Comparison of ENCODE assay signal across 8 mouse cellular contexts in the genomic region with DNA sequence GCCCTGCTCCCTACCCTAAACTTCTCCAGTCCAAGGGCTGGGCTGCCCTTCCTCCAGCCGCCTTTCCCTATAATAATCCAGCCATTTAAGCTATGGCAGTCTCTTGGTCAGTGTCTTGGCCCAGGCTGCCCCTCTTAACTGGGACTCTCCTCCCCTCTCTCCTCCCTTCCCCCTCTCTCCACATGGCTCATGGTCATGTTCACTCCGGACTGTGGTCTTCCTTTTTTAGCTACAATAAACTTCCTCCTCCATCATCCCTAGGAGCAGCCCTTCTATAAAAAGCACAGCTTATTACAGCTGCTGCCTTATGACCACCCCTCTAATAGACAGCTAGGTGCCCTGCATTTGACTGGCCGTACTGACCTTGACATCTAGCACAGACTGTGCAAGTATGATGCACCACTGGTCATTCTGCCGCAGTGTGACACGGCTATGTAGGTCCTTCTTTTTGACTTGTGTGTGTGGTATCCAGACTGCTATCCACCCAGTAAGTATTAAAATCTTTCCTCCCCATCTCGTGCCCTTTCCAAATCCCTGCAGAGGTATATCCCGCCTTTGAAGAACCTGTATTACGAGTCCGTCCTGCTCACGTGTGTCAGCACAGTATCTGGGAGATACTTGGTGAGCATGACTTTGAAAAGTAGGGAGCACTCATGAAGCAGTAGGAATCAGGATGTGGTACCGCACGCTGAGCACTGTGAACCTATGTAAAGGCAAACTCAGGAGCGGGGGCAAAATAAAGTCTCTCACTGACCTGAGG. TPM values are rescaled to one million over a fixed set of nuclear protein-coding genes. Genes with fewer than 3 reads are reported as not detected.
DNase-seq lines count a peak whose midpoint lies in the region; ATAC-seq and TF ChIP-seq lines count a peak whose summit lies in the region.
"Had no signal": no experiment of that assay in that cellular context is flagged by ENCODE, and none has a peak within 500 bp of the region (broad histone marks: within the 10 kb centered on the region; RNA-seq: fewer than 3 reads in every experiment).

No protein-coding gene starts in this region.

- peak overlapping the region; percentile 90 for H3K4me2 ChIP-seq in kidney, embryonic 16.5 days (replicated peaks; ENCODE audit: low read depth, low read length)
- no peak overlapping the region for H3K4me2 ChIP-seq in liver, embryonic 16.5 days (ENCODE audit: low read depth, low read length)

- H3K9ac ChIP-seq in kidney, embryonic 16.5 days (replicated peaks; ENCODE audit: low read length) = no peak overlapping the region; the same call in 1 of the 2 replicates
- 0 out of 2 replicates have a peak overlapping the region, but pooled peaks have one; percentile 17 for H3K9ac ChIP-seq in liver, embryonic 16.5 days (ENCODE audit: low read depth, low read length)

- H3K9me3 ChIP-seq in kidney, embryonic 16.5 days (ENCODE audit: low read length) = no peaks in the 10 kb centered on the region
- no peaks in the 10 kb centered on the region for H3K9me3 ChIP-seq in liver, embryonic 16.5 days (replicated peaks; ENCODE audit: control insufficient read depth, low read length)

- H3K4me3 ChIP-seq in kidney, embryonic 16.5 days (ENCODE audit: low read length) = no peak overlapping the region
- H3K4me3 ChIP-seq in bone marrow macrophage, adult 2 months (ENCODE audit: insufficient read depth, low read length) = peak overlapping the region; percentile 93
- H3K4me3 ChIP-seq in liver, embryonic 16.5 days (ENCODE audit: low read depth, low read length) = no peak overlapping the region

- TF ChIP-seq CTCF in bone marrow macrophage, adult 2 months (IDR thresholded peaks at IDR 0.05; ENCODE audit: low read depth, low read length) = no peak

- no peak for DNase-seq in kidney, adult 8-10 months
- peak; percentile 87 for DNase-seq in gonadal fat pad, adult 2 months (ENCODE audit: low read depth)
- DNase-seq in thymus, adult 18-20 months = no peak
- DNase-seq: layer of hippocampus, postnatal 36 days had no signal

- H3K27me3 ChIP-seq in kidney, embryonic 16.5 days (ENCODE audit: insufficient read depth, low read length) = no peaks in the 10 kb centered on the region
- H3K27me3 ChIP-seq in liver, embryonic 16.5 days (ENCODE audit: control insufficient read depth, insufficient read depth, low read depth, low read length) = no peaks in the 10 kb centered on the region

- peaks cover 9% of the 10 kb centered on the region for H3K36me3 ChIP-seq in kidney, embryonic 16.5 days (ENCODE audit: insufficient read depth, low read length)
- no peaks in the 10 kb centered on the region for H3K36me3 ChIP-seq in liver, embryonic 16.5 days (ENCODE audit: control insufficient read depth, insufficient read depth)

- peak overlapping the region; percentile 39 for H3K27ac ChIP-seq in kidney, embryonic 16.5 days (ENCODE audit: low read length)
- H3K27ac ChIP-seq in bone marrow macrophage, adult 2 months (ENCODE audit: insufficient read depth, low read depth, low read length) = peak overlapping the region; percentile 97
- H3K27ac ChIP-seq in liver, embryonic 16.5 days (ENCODE audit: low read length) = no peak overlapping the region

- 82% methylated on average over 13 of the region's 13 CpGs for WGBS in kidney, embryonic 16.5 days
- WGBS in liver, embryonic 16.5 days (ENCODE audit: insufficient replicate concordance) = 84% methylated on average over 13 of the region's 13 CpGs

- peaks cover 30% of the 10 kb centered on the region for H3K4me1 ChIP-seq in kidney, embryonic 16.5 days (ENCODE audit: insufficient read depth, low read length)
- peaks cover 30% of the 10 kb centered on the region for H3K4me1 ChIP-seq in bone marrow macrophage, adult 2 months (ENCODE audit: control insufficient read depth, insufficient read depth, low read length)
- peaks cover 34% of the 10 kb centered on the region for H3K4me1 ChIP-seq in liver, embryonic 16.5 days (ENCODE audit: control insufficient read depth, low read depth, low read length)

- no peak for TF ChIP-seq POLR2A in bone marrow macrophage, adult 2 months (IDR thresholded peaks at IDR 0.05; ENCODE audit: borderline replicate concordance, low read depth, low read length)

- ATAC-seq in kidney, embryonic 16.5 days (ENCODE audit: low FRiP score, low TSS enrichment) = no peak
- ATAC-seq in liver, embryonic 16.5 days (ENCODE audit: low read depth) = no peak
- ATAC-seq in megakaryocyte progenitor cell, adult 5-6 weeks (replicated peaks; ENCODE audit: poor library complexity) = no peak

RNA-seq across cellular contexts. Expression of a gene that starts 1.6 kb away (rescaled TPM):
- 203 and 208 TPM in 2 replicates for polyA plus RNA-seq in kidney, embryonic 16.5 days (2015; fragmentation: Nextera tagmentation; extraction: Ambion mirVana)
- 365 and 401 TPM in 2 replicates for polyA plus RNA-seq in bone marrow macrophage, adult 2 months (2012; ENCODE audit: insufficient read depth, insufficient read length, missing spikeins)
- 65.3 and 66.6 TPM in 2 replicates for polyA plus RNA-seq in gonadal fat pad, adult 2 months (2012; rRNA removed)
- polyA plus RNA-seq in liver, embryonic 16.5 days (2015; fragmentation: Nextera tagmentation; extraction: Ambion mirVana) = 80.4 and 86.0 TPM in 2 replicates
- 225 and 238 TPM in 2 replicates for total RNA-seq in megakaryocyte progenitor cell, adult 5-6 weeks (2015)
- total RNA-seq in megakaryocyte progenitor cell, adult 5-6 weeks (2017) = 1,016 and 1,033 TPM in 2 replicates

RNA-seq across cellular contexts. Expression of a gene that starts 2.2 kb away (rescaled TPM):
- 11.5 and 14.0 TPM in 2 replicates for polyA plus RNA-seq in kidney, embryonic 16.5 days (2015; fragmentation: Nextera tagmentation; extraction: Ambion mirVana)
- polyA plus RNA-seq in bone marrow macrophage, adult 2 months (2012; ENCODE audit: insufficient read depth, insufficient read length, missing spikeins) = 2.3 and 2.8 TPM in 2 replicates
- 11.1 and 12.0 TPM in 2 replicates for polyA plus RNA-seq in gonadal fat pad, adult 2 months (2012; rRNA removed)
- polyA plus RNA-seq in liver, embryonic 16.5 days (2015; fragmentation: Nextera tagmentation; extraction: Ambion mirVana) = 0.98 and 1.2 TPM in 2 replicates
- total RNA-seq in megakaryocyte progenitor cell, adult 5-6 weeks (2015) = 0.34 TPM in 1 of 2 replicates, not detected in the other
- total RNA-seq in megakaryocyte progenitor cell, adult 5-6 weeks (2017) = 0.34 and 0.42 TPM in 2 replicates

RNA-seq across cellular contexts. Expression of a gene that starts 49.3 kb away (rescaled TPM):
- polyA plus RNA-seq in kidney, embryonic 16.5 days (2015; fragmentation: Nextera tagmentation; extraction: Ambion mirVana) = 0.22 and 0.24 TPM in 2 replicates
- not detected in 2 replicates for polyA plus RNA-seq in bone marrow macrophage, adult 2 months (2012; ENCODE audit: insufficient read depth, insufficient read length, missing spikeins)
- 0.05 and 0.32 TPM in 2 replicates for polyA plus RNA-seq in gonadal fat pad, adult 2 months (2012; rRNA removed)
- not detected in 2 replicates for polyA plus RNA-seq in liver, embryonic 16.5 days (2015; fragmentation: Nextera tagmentation; extraction: Ambion mirVana)
- 0.05 TPM in 1 of 2 replicates, not detected in the other for total RNA-seq in megakaryocyte progenitor cell, adult 5-6 weeks (2015)
- total RNA-seq in megakaryocyte progenitor cell, adult 5-6 weeks (2017) = 0.25 TPM in 1 of 2 replicates, not detected in the other

RNA-seq across cellular contexts. Expression of a gene that starts 56.2 kb away (rescaled TPM):
- polyA plus RNA-seq in kidney, embryonic 16.5 days (2015; fragmentation: Nextera tagmentation; extraction: Ambion mirVana) = 46.5 and 47.5 TPM in 2 replicates
- polyA plus RNA-seq in bone marrow macrophage, adult 2 months (2012; ENCODE audit: insufficient read depth, insufficient read length, missing spikeins) = 9.9 and 14.0 TPM in 2 replicates
- polyA plus RNA-seq in gonadal fat pad, adult 2 months (2012; rRNA removed) = 7.9 and 8.0 TPM in 2 replicates
- polyA plus RNA-seq in liver, embryonic 16.5 days (2015; fragmentation: Nextera tagmentation; extraction: Ambion mirVana) = 16.8 and 19.0 TPM in 2 replicates
- 35.9 and 39.7 TPM in 2 replicates for total RNA-seq in megakaryocyte progenitor cell, adult 5-6 weeks (2015)
- total RNA-seq in megakaryocyte progenitor cell, adult 5-6 weeks (2017) = 66.4 and 80.6 TPM in 2 replicates
